Mouse (Mus musculus) hindlimb bud, embryonic 11.5 days (tissue): ENCODE data around the gene Slc29a1.

ENCODE experiments used
- DNase-seq: peaks from one replicate; pipeline ENCODE4 v3.0.0-alpha.2; 2012; ENCODE audit warnings: low read depth, low spot score; ENCODE audit errors: extremely low spot score

The Slc29a1 gene

GRCm38 (mm10) chr17:45591701-45592605 is 7.5 kb downstream of the Slc29a1 start:
- DNase-seq: no peak

- no peak for DNase-seq
Measured at GRCm38 (mm10) chr17:45590410-45590809, 9.0 kb downstream of the Slc29a1 start.

DNA sequence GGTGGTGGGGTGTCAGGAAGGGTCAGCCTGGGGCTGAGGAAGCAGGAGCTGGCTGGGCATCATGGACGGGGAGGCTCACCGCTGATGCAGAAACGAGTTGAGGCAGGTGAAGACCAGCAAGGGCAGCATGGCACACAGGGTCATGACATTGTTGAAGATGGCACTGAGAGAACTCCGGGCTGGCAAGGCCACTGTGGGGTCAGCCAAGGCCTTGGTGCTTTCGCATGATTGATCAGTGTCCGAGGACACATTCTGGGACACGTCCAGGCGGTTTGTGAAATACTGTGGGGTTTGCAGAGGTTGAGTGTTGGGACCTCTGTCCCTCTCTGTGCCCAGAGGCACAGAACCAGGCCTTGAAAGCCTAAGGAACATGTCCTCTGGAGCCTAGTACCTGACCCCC is 9.6 kb downstream of the Slc29a1 start:
- DNase-seq: no peak

GRCm38 (mm10) chr17:45589236-45589635 is 10.2 kb downstream of the Slc29a1 start:
- no peak for DNase-seq

- no peak for DNase-seq
Measured at GRCm38 (mm10) chr17:45588370-45588769, 11.0 kb downstream of the Slc29a1 start.

- DNase-seq: no peak
Measured at GRCm38 (mm10) chr17:45586449-45586837, 13.0 kb downstream of the Slc29a1 start.

- no peak for DNase-seq
Measured at GRCm38 (mm10) chr17:45585725-45586448, 13.5 kb downstream of the Slc29a1 start.

GRCm38 (mm10) chr17:45584939-45585678 is 14.3 kb downstream of the Slc29a1 start:
- DNase-seq: no peak

DNA sequence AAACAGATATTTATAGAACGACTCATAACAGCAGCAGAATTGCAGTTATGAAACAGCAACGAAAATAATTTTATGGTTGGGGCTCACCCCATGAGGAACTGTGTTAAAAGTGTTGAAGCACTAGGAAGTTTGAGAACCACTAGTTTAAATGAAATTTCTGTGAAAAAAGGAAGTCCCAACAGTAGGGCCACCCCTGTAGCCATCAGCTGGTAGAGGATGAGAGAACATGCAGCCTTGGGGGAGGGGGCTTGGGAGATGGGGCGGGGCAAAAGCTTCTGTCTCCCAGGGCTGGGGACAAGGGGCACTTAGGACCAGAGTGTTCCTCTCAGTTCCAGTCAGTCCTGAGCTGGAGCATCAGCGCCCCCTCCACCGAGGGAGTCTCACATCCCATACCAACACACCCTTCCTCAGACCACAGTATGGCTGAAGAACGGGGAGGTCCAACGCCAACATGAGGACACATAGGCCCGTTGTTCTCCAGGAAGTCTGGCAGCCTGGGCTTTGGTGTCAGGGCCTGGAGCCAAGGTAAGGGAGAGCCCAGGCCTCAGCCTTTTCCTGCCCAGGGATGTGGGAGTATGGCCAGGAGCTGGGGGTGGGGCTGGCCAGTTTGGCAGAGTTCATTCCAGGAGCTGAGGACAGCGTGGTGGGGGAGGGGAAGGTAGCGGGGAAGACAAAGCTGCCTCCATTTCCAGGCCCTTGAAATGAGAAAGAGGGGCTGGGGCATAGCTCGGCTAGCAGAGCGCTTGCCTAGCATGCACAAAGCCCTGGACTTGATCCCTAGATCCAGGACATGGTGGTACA is 15.1 kb downstream of the Slc29a1 start:
- no peak for DNase-seq

DNA sequence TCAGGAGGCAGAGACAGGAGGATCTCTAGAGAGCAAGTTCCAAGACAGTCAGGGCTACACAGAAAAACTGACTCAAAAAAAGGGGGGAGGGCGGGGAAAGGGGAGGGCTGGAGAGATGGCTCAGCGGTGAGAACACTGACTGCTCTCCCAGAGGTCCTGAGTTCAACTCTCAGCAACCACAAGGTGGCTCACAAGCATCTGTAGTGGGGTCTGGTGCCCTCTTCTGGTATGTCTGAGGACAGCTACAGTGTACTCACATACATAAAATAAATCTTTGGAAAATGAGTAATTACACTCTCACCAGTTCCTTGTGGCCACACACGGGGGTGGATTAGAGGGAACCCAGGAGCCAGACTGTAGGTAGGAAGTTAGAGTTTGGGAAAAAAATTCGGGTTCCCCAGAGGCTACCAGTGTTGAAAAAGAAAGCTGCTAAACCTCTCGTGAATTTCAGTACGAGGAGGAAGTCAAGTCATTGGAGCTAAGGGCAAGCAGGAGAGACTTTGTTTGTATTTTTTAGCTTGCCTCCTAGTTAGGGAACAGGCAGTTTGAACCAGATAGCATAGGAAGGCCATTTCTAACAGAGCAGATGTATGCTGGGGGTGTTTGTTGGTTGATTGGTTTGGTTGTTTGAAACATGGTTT is 16.6 kb downstream of the Slc29a1 start:
- DNase-seq: no peak

DNA sequence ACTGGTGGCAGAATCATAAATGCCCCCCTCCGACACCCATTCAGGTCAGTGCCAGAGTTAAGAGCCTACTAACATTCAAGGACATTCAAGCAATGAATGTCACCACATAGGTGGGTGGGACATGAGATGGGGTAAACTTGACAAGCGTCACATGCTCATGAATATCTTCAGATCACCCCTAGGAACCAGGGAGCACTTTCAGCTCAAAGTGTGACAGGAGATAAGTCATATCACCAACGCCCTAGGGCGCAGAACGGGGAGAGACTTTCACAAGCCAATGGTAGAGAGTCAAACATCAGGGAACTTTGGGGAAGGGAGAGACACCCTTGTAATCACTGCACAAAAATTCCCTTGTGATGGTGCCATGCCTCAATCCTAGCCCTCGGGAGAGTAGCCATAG is 17.2 kb downstream of the Slc29a1 start:
- no peak for DNase-seq

DNA sequence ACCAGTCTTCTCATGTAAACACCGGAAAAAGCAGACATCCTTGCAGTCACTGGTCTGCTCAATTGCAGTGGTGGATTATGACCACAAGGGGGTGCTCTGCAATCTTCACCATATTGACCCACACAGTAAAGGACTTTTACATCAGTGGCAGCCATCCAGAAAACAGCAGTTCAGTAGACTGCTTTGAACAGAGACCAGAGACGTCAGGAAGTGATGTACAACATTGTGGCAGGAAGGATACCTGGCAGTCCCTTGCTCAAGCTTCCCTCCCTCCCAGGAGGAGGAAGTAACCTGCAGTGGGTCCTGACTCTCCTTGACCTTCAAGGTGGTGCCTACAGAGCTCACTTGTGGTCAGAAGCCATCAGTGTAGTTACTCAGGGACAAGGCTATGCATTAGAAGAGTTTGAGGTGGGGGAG is 17.8 kb downstream of the Slc29a1 start:
- DNase-seq: no peak

- no peak for DNase-seq
Measured at GRCm38 (mm10) chr17:45580958-45581477, 18.4 kb downstream of the Slc29a1 start.

GRCm38 (mm10) chr17:45579554-45579953 is 19.9 kb downstream of the Slc29a1 start:
- DNase-seq: no peak

- no peak for DNase-seq
Measured at GRCm38 (mm10) chr17:45578843-45579242, 20.6 kb downstream of the Slc29a1 start.

- no peak for DNase-seq
Measured at GRCm38 (mm10) chr17:45578242-45578641, 21.2 kb downstream of the Slc29a1 start.

GRCm38 (mm10) chr17:45575123-45575897 is 24.1 kb downstream of the Slc29a1 start:
- no peak for DNase-seq

- no peak for DNase-seq
Measured at GRCm38 (mm10) chr17:45574129-45574761, 25.2 kb downstream of the Slc29a1 start.

DNA sequence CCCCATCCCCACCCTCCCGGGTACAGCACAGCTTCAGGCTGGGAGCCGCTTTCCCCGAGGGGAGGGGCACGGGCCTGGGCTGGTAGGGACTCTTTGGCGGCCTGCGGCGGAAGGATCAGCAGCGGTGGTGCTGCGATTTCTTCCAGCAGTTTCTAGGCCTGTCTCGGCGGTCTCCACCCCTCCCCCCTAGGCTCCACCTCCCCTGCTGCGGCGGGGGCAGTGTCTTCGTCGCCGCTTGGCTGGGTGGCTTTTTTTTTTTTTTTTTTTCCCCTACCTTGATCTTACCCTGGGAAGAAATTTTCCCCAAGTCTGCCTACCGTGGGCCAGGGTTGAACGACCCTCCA is 25.7 kb downstream of the Slc29a1 start:
- no peak for DNase-seq
